In genomic region chr4:49251262-49251661, GRCm38 (mm10) we compare ENCODE assay signal across 8 mouse cellular contexts.
DNase-seq lines count a peak whose midpoint lies in the region; ATAC-seq and TF ChIP-seq lines count a peak whose summit lies in the region.
"Had no signal": no experiment of that assay in that cellular context is flagged by ENCODE, and none has a peak within 500 bp of the region (broad histone marks: within the 10 kb centered on the region; RNA-seq: fewer than 3 reads in every experiment).

No protein-coding gene starts in this region.

- no peak for ATAC-seq in intestine, postnatal 0 days
- no peak for ATAC-seq in intestine, embryonic 16.5 days
- ATAC-seq in activated CD4-positive, CD25-positive, alpha-beta regulatory T cell, adult 4 months, result no peak

- H3K36me3 ChIP-seq in intestine, postnatal 0 days (ENCODE audit: control insufficient read depth, insufficient read depth), result no peaks in the 10 kb centered on the region
- no peaks in the 10 kb centered on the region for H3K36me3 ChIP-seq in intestine, embryonic 16.5 days (ENCODE audit: control insufficient read depth, insufficient read depth, low read length)
- H3K36me3 ChIP-seq: stomach, embryonic 15.5 days had no signal

- H3K27me3 ChIP-seq in intestine, postnatal 0 days (replicated peaks; ENCODE audit: control insufficient read depth, insufficient read depth, low read length), result no peaks in the 10 kb centered on the region
- H3K27me3 ChIP-seq in intestine, embryonic 16.5 days (replicated peaks; ENCODE audit: control insufficient read depth, insufficient read depth, low read length), result no peaks in the 10 kb centered on the region
- H3K27me3 ChIP-seq: stomach, embryonic 15.5 days had no signal

- no peak overlapping the region for H3K4me2 ChIP-seq in intestine, postnatal 0 days (replicated peaks; ENCODE audit: low read depth)
- no peak overlapping the region for H3K4me2 ChIP-seq in intestine, embryonic 16.5 days (ENCODE audit: low read depth, low read length)
- H3K4me2 ChIP-seq: stomach, embryonic 15.5 days had no signal

- peak; percentile 68 for TF ChIP-seq CTCF in intestine, postnatal 0 days (IDR thresholded peaks at IDR 0.05; ENCODE audit: low read depth)

- H3K9ac ChIP-seq in intestine, postnatal 0 days (ENCODE audit: low read depth, low read length), result no peak overlapping the region
- no peak overlapping the region for H3K9ac ChIP-seq in intestine, embryonic 16.5 days (ENCODE audit: low read depth, low read length)
- H3K9ac ChIP-seq: stomach, embryonic 15.5 days had no signal

- no peak overlapping the region for H3K27ac ChIP-seq in intestine, postnatal 0 days (ENCODE audit: low read depth, low read length)
- no peak overlapping the region for H3K27ac ChIP-seq in intestine, embryonic 16.5 days (ENCODE audit: low read length)
- H3K27ac ChIP-seq: stomach, embryonic 15.5 days had no signal

- H3K4me3 ChIP-seq in intestine, postnatal 0 days (ENCODE audit: low read depth, low read length), result no peak overlapping the region
- H3K4me3 ChIP-seq in intestine, embryonic 16.5 days (ENCODE audit: low read length), result no peak overlapping the region
- H3K4me3 ChIP-seq: stomach, embryonic 15.5 days had no signal

- intact Hi-C loops in heart, postnatal 25 days (cut with DNase I), result loop anchor here (2.0 kb wide), 2 partner anchors 472 to 480 kb away; no protein-coding TSS in a partner anchor

- H3K4me1 ChIP-seq in intestine, postnatal 0 days (replicated peaks; ENCODE audit: control insufficient read depth, insufficient read depth, low read length), result no peaks in the 10 kb centered on the region
- H3K4me1 ChIP-seq in intestine, embryonic 16.5 days (ENCODE audit: control insufficient read depth, insufficient read depth, low read length), result no peaks in the 10 kb centered on the region
- H3K4me1 ChIP-seq: stomach, embryonic 15.5 days had no signal

- H3K9me3 ChIP-seq in intestine, postnatal 0 days (ENCODE audit: control insufficient read depth), result no peaks in the 10 kb centered on the region
- no peaks in the 10 kb centered on the region for H3K9me3 ChIP-seq in intestine, embryonic 16.5 days (ENCODE audit: control insufficient read depth, low read length)
- H3K9me3 ChIP-seq: stomach, embryonic 15.5 days had no signal

- peak; percentile 12 for DNase-seq in right cerebral cortex, adult 18-20 months
- DNase-seq in right cerebral cortex, postnatal 25 days, result no peak
- peak; percentile 10 to 31 for DNase-seq in kidney, postnatal 4 days
- no peak for DNase-seq in heart, postnatal 25 days (ENCODE audit: low spot score)

- 24% methylated on average over 3 of the region's 3 CpGs for WGBS in intestine, postnatal 0 days
- 24% methylated on average over 3 of the region's 3 CpGs for WGBS in intestine, embryonic 16.5 days

Comparison
In these comparisons a context has a peak if more than half of its experiments do, and no peak if none do; other contexts are left out.
1. DNase-seq: peak in right cerebral cortex, adult 18-20 months (single experiment) and kidney, postnatal 4 days (2 of 2); none in right cerebral cortex, postnatal 25 days (single experiment) and heart, postnatal 25 days (single experiment).